Mouse (Mus musculus): ENCODE data around the gene Gm21304. TPM values are rescaled to one million over a fixed set of nuclear protein-coding genes. Genes with fewer than 3 reads are reported as not detected.
"Not testable (repeated sequence)": the region's sequence is repeated elsewhere in the genome, so short reads cannot be mapped to it uniquely, and the experiment has no call there.

The Gm21304 gene
- total RNA-seq (2021), result not detected
- long read RNA-seq, experiment 1, result 0 reads
- long read RNA-seq, experiment 2, result 0 reads

GRCm38 (mm10) chr10:104168215-104168614 lies at the start of gene Gm21304:
Gene Gm21304 (plus strand): TSS chr10:104168515.
- DNase-seq, result not testable (repeated sequence)

- DNase-seq, result not testable (repeated sequence)
Measured at GRCm38 (mm10) chr10:104142687-104143086, 25.6 kb upstream of the Gm21304 start, which contains the start of gene Gm21293. Gene Gm21293 (plus strand): TSS chr10:104142987.

GRCm38 (mm10) chr10:104151197-104151596 lies 17.1 kb upstream of the Gm21304 start, which contains the start of gene Gm6763:
Gene Gm6763 (plus strand): TSS chr10:104151497.
- not testable (repeated sequence) for DNase-seq

- not testable (repeated sequence) for DNase-seq
Measured at GRCm38 (mm10) chr10:104159706-104160105, 8.6 kb upstream of the Gm21304 start, which contains the start of gene Gm8764. Gene Gm8764 (plus strand): TSS chr10:104160006.

GRCm38 (mm10) chr10:104176724-104177123 lies 8.4 kb downstream of the Gm21304 start, which contains the start of gene Gm21312:
Gene Gm21312 (plus strand): TSS chr10:104177024.
- DNase-seq, result not testable (repeated sequence)

GRCm38 (mm10) chr10:104185233-104185632 lies 16.9 kb downstream of the Gm21304 start, which contains the start of gene Gm20765:
Gene Gm20765 (plus strand): TSS chr10:104185533.
- not testable (repeated sequence) for DNase-seq

GRCm38 (mm10) chr10:104193742-104194141 lies 25.4 kb downstream of the Gm21304 start, which contains the start of gene Gm4340:
Gene Gm4340 (plus strand): TSS chr10:104194042.
- not testable (repeated sequence) for DNase-seq

- DNase-seq, result no peak
Measured at GRCm38 (mm10) chr10:104209655-104210054, 41.3 kb downstream of the Gm21304 start.

- DNase-seq, result no peak
Measured at GRCm38 (mm10) chr10:104210268-104210990, 42.1 kb downstream of the Gm21304 start.

- no peak for DNase-seq
Measured at GRCm38 (mm10) chr10:104214527-104214926, 46.2 kb downstream of the Gm21304 start.

Other genes starting within 250 kb of the Gm21304 start
- not detected for gene Gm21293, start 25.5 kb upstream of the Gm21304 start, total RNA-seq (2021)
- gene Gm6763, start 17.0 kb upstream of the Gm21304 start, total RNA-seq (2021), result not detected
- gene Gm8764, start 8.5 kb upstream of the Gm21304 start, total RNA-seq (2021), result not detected
- gene Gm21312, start 8.5 kb downstream of the Gm21304 start, total RNA-seq (2021), result not detected
- gene Gm20765, start 17.0 kb downstream of the Gm21304 start, total RNA-seq (2021), result not detected
- not detected for gene Gm4340, start 25.5 kb downstream of the Gm21304 start, total RNA-seq (2021)

All from gastrocnemius, postnatal 10 days (tissue).